Mouse (Mus musculus): ENCODE data around the gene Spock1.
A peak's percentile ranks its signal among the peaks of the same experiment; 100 is the strongest.

Spock1 gene

GRCm38 (mm10) chr13:57806816-57807215 is 101.3 kb downstream of the Spock1 start:
- DNase-seq (ENCODE audit: low spot score) = no peak

GRCm38 (mm10) chr13:57806301-57806700 is 101.8 kb downstream of the Spock1 start:
- DNase-seq (ENCODE audit: low spot score) = no peak

GRCm38 (mm10) chr13:57798633-57799032 is 109.5 kb downstream of the Spock1 start:
- DNase-seq (ENCODE audit: low spot score) = no peak

GRCm38 (mm10) chr13:57796951-57797692 is 111.0 kb downstream of the Spock1 start:
- DNase-seq (ENCODE audit: low spot score) = no peak

- DNase-seq (ENCODE audit: low spot score) = no peak
Observed at GRCm38 (mm10) chr13:57793643-57794240, 114.4 kb downstream of the Spock1 start.

- no peak for DNase-seq (ENCODE audit: low spot score)
Observed at GRCm38 (mm10) chr13:57789796-57790195, 118.3 kb downstream of the Spock1 start.

- no peak for DNase-seq (ENCODE audit: low spot score)
Observed at GRCm38 (mm10) chr13:57788299-57788698, 119.8 kb downstream of the Spock1 start.

- no peak for DNase-seq (ENCODE audit: low spot score)
Observed at GRCm38 (mm10) chr13:57786278-57786677, 121.9 kb downstream of the Spock1 start.

- DNase-seq (ENCODE audit: low spot score) = no peak
Observed at GRCm38 (mm10) chr13:57782975-57783374, 125.2 kb downstream of the Spock1 start.

- no peak for DNase-seq (ENCODE audit: low spot score)
Observed at GRCm38 (mm10) chr13:57782107-57782561, 126.0 kb downstream of the Spock1 start.

GRCm38 (mm10) chr13:57779146-57779545 is 129.0 kb downstream of the Spock1 start:
- DNase-seq (ENCODE audit: low spot score) = peak; percentile 9

- DNase-seq (ENCODE audit: low spot score) = no peak
Observed at GRCm38 (mm10) chr13:57778524-57778923, 129.6 kb downstream of the Spock1 start.

GRCm38 (mm10) chr13:57771998-57772397 is 136.1 kb downstream of the Spock1 start:
- DNase-seq (ENCODE audit: low spot score) = no peak

GRCm38 (mm10) chr13:57766721-57767120 is 141.4 kb downstream of the Spock1 start:
- DNase-seq (ENCODE audit: low spot score) = peak; percentile 11

GRCm38 (mm10) chr13:57761122-57761521 is 147.0 kb downstream of the Spock1 start:
- DNase-seq (ENCODE audit: low spot score) = no peak

- no peak for DNase-seq (ENCODE audit: low spot score)
Observed at GRCm38 (mm10) chr13:57760618-57761017, 147.5 kb downstream of the Spock1 start.

GRCm38 (mm10) chr13:57756316-57756715 is 151.8 kb downstream of the Spock1 start:
- no peak for DNase-seq (ENCODE audit: low spot score)

- DNase-seq (ENCODE audit: low spot score) = no peak
Observed at GRCm38 (mm10) chr13:57750831-57751230, 157.3 kb downstream of the Spock1 start.

GRCm38 (mm10) chr13:57744667-57745066 is 163.5 kb downstream of the Spock1 start:
- DNase-seq (ENCODE audit: low spot score) = no peak

GRCm38 (mm10) chr13:57741186-57741585 is 166.9 kb downstream of the Spock1 start:
- no peak for DNase-seq (ENCODE audit: low spot score)

- DNase-seq (ENCODE audit: low spot score) = no peak
Observed at GRCm38 (mm10) chr13:57740473-57740872, 167.7 kb downstream of the Spock1 start.

- no peak for DNase-seq (ENCODE audit: low spot score)
Observed at GRCm38 (mm10) chr13:57736060-57736459, 172.1 kb downstream of the Spock1 start.

GRCm38 (mm10) chr13:57734549-57734948 is 173.6 kb downstream of the Spock1 start:
- DNase-seq (ENCODE audit: low spot score) = no peak

- DNase-seq (ENCODE audit: low spot score) = no peak
Observed at GRCm38 (mm10) chr13:57733521-57733920, 174.6 kb downstream of the Spock1 start.

All from urinary bladder, postnatal 25 days (tissue).